Mouse (Mus musculus) hindbrain, embryonic 15.5 days (tissue): ENCODE results near the gene Vil1. TPM values are rescaled to one million over a fixed set of nuclear protein-coding genes. Genes with fewer than 3 reads are reported as not detected.
A peak's percentile ranks its signal among the peaks of the same experiment; 100 is the strongest.

Source experiments
- ATAC-seq: fragments of 200-750 bp; cut with Nextera tagmentation; 2 replicates; pipeline ENCODE4 v1.8.0; 2017; ENCODE audit warnings: low read depth, moderate number of reproducible peaks, moderate TSS enrichment; ENCODE audit not compliant: low FRiP score
- H3K27ac ChIP-seq: fragments of 300-500 bp; sonication (generic); replicated peaks from 2 replicates; pipeline ENCODE4 v1.5.1; 2015; ENCODE audit warnings: mild to moderate bottlenecking, inconsistent platforms
- H3K27me3 ChIP-seq: fragments of 300-500 bp; sonication (generic); 2 replicates; pipeline ENCODE4 v1.6.1; 2015; ENCODE audit warnings: control low read depth, inconsistent platforms
- H3K36me3 ChIP-seq: fragments of 300-500 bp; sonication (generic); 2 replicates; pipeline ENCODE4 v1.6.1; 2015; ENCODE audit warnings: control low read depth, inconsistent platforms
- H3K4me1 ChIP-seq: fragments of 300-500 bp; sonication (generic); replicated peaks from 2 replicates; pipeline ENCODE4 v1.6.1; 2015; ENCODE audit warnings: control low read depth, inconsistent platforms
- H3K4me2 ChIP-seq: fragments of 300-500 bp; sonication (generic); 2 replicates; pipeline ENCODE4 v1.6.1; 2015; ENCODE audit warnings: moderate library complexity, mild to moderate bottlenecking, inconsistent platforms
- H3K4me3 ChIP-seq: fragments of 300-500 bp; sonication (generic); 2 replicates; pipeline ENCODE4 v1.5.1; 2015; ENCODE audit warnings: mild to moderate bottlenecking, inconsistent platforms
- H3K9ac ChIP-seq: fragments of 300-500 bp; sonication (generic); 2 replicates; pipeline ENCODE4 v1.6.1; 2015; ENCODE audit warnings: inconsistent platforms
- H3K9me3 ChIP-seq: fragments of 300-500 bp; sonication (generic); 2 replicates; pipeline ENCODE4 v1.6.1; 2016; ENCODE audit warnings: control low read depth, inconsistent platforms
- WGBS: fragments of 180-500 bp; shearing (Covaris S2); methylation state at CpG from one replicate; pipeline ENCODE4 v1.1.7; 2015; 5-methylcytosine and 5-hydroxymethylcytosine counted together
- polyA plus RNA-seq: library from polyadenylated mRNA; unstranded; fragments of >200 nt; fragmentation: Nextera tagmentation; extraction: Ambion mirVana; gene quantifications from 2 replicates; pipeline ENCODE4 v1.2.1, GENCODE M21; 2015

Vil1 gene
- polyA plus RNA-seq, 1 experiment from 2014 or later: 0.12 TPM

DNA sequence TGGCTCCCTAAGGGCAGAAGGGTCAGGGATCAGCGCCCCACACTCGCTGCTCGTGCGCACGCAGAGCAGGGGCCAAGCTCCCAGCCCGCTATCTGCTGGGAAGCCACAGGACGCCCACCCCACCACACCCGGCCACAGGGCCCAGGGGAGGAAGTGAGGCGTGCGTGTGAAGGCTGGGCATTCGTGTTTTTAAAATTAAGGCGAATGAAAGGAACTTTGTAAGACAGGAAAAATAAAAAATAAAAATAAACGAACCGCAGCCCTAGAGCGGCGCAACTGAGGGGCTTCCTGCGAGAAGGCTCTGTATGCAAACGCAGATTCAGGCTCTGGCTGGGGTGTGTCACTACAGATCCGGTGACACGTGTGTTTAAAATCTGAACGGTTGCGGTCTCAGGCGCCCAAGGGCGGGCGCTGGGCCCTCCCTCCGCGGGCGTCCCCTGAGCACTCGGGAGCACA, 19.3 kb upstream of the Vil1 start:
- H3K4me3 ChIP-seq: no peak overlapping the region; the same call in 1 of the 2 replicates

DNA sequence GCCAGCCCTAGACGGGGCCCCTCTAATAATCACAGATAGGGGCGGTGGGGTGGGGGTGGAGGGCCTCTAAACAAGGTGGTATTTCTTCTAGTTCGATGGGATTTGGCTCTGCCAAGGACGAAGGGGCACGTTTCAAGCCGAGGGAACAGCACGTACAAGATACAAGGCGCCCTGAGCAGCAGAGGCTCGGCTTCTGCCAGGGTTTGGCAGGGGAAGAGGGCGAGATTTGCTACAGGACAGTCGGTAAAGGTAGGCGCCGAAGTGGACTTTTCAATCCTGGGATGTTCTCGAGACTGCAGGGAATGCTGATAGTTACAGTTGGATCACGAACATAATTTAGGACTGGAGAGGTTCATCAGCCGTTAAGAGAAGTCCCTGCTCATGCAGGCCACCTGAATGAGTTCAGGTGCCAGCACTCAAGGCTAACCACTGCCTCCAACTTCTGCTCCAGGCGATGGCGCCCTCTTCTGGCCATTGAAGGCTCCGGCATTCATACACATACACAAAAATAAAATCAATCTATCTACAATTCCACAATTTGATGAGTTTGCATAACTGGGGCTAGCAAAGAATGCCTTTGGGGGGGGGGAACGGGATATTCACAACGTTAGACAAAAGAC, 18.8 kb upstream of the Vil1 start:
- H3K9ac ChIP-seq: no peak overlapping the region
- H3K36me3 ChIP-seq: peaks cover 4% of the 10 kb centered on the region; the same call in 1 of the 2 replicates
- no peak overlapping the region for H3K27ac ChIP-seq
- no peak overlapping the region; the same call in 1 of the 2 replicates for H3K4me3 ChIP-seq
- no peak for ATAC-seq
- H3K27me3 ChIP-seq: 0 out of 2 replicates have a peak, but pooled peaks cover 4% of the 10 kb centered on the region
- H3K4me1 ChIP-seq: peaks cover 40% of the 10 kb centered on the region
- H3K4me2 ChIP-seq: peak overlapping the region; percentile 93
- 6% methylated on average over 21 of the region's 21 CpGs for WGBS
- H3K9me3 ChIP-seq: no peaks in the 10 kb centered on the region

More for the DNA sequence above, 19.3 kb upstream of the Vil1 start:
- Histone ChIP-seq H3K4me2 (peak overlapping the region; percentile 39), H3K9me3 (no peaks in the 10 kb centered on the region), H3K27me3 (0 out of 2 replicates have a peak, but pooled peaks cover 4% of the 10 kb centered on the region), H3K27ac (no peak overlapping the region), H3K36me3 (no peaks in the 10 kb centered on the region), H3K9ac (no peak overlapping the region), H3K4me1 (peaks cover 40% of the 10 kb centered on the region)
- ATAC-seq: no peak
- 5% methylated on average over 29 of the region's 29 CpGs for WGBS

DNA sequence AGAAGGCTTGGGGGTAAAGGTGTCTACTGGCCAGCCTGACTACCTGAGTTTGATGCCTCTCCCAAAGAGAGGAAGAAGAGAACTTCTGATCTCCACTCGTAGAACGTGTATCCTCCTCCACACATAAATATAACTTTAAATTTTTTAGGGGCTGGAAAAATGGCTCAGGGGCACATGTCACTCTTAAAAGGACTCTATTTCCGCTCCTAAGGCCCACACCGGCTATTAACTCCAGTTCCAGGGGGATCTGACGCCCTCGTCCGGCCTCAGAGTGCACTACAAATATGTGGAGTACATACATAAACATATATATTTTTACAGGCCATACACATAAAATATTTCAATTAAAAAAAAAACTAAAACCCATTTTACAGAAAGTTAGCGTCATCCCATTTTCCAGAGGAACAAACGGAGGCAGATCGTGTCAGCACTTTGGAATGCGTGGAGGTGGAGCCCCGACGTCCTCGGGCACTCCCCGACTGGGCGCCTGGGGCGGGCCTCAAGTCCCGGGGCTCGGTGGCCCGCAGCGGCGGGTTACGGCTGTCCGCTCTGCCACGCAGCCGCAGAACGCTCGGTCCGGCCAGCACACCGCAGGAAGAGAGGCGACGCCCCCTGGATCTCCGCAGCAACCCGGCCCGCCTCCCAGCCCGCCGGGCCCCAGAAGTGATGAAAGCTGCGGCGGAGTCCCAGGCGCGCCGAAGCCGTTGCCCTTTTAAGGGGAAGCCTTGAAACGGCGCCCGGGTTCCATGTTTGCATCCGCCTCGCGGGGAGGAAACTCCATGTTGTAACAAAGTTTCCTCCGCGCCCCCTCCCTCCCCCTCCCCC, 18.0 kb upstream of the Vil1 start, which contains the start of gene Ctdsp1:
Gene Ctdsp1 (plus strand): TSS at position 586 of the 825 bp plus-strand sequence.
- Histone ChIP-seq H3K4me1 (peaks cover 40% of the 10 kb centered on the region), H3K4me3 (peak within 1 kb of the TSS; percentile 72), H3K36me3 (peaks cover 4% of the 10 kb centered on the region; the same call in 1 of the 2 replicates), H3K27ac (peak within 1 kb of the TSS; percentile 75), H3K9me3 (no peaks in the 10 kb centered on the region), H3K27me3 (0 out of 2 replicates have a peak, but pooled peaks cover 4% of the 10 kb centered on the region), H3K4me2 (peak within 1 kb of the TSS; percentile 93), H3K9ac (peak within 1 kb of the TSS; percentile 57)
- 3% methylated on average over 48 of the region's 51 CpGs for WGBS
- ATAC-seq: peak; percentile 78

DNA sequence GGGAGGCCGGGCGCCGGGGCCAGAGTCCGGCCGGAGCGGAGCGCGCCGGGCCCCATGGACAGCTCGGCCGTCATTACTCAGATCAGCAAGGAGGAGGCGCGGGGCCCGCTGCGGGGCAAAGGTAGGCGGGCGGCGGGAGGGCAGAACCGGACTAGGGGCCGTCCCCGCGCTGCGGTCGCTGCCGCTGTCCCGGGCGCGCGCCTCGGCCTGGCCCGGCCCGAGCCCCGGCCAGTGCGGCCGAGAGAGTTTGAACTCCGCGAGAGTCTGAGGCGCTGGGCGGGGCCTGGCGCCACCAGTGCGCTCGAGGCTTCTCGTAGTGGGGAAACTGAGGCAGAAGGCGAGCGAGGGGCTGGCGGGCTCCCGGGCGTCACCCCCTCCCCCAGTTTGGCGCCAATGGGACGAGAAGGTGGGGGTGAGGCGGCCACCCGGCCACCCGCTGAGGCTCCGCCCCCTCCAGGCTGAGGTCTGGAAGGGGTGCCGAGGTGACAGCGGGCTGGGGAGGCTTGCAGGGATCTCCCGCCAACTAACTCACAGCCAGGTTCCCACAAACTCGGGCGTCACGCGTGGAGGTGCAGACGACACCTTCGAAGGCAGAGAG, 17.2 kb upstream of the Vil1 start:
- WGBS: under 1% methylated on average over 57 of the region's 63 CpGs
- peak overlapping the region; percentile 72 for H3K4me3 ChIP-seq

DNA sequence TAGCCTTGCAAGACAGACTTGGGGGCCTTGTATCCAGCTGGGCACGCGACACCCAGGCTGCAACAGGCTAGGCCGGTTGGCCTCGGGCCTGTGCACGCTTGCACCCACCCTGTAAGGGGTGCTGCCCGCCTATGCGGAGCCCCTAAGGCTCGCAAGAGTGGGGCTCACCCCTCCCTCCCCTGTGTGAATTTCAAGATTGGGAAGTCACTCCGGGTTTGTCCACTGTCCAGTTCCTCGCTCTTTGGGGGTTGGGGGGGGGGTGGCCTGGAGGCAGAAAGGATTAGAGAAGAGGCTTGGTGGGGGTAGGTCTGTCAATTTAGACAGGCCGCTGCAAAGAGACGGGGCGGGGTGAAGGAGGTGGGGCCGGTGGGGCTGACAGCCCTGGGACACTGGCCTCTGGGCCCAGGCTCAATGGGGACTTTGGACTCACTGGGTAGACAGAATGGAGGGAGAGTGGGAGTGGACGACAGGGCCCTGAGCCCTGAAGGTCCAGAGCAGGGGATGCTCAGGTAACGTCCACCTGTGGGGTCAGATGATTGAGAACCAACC, 16.7 kb upstream of the Vil1 start:
- 3% methylated on average over 16 of the region's 16 CpGs for WGBS

More for the DNA sequence above, 17.2 kb upstream of the Vil1 start:
- Histone ChIP-seq H3K9me3 (no peaks in the 10 kb centered on the region), H3K36me3 (peaks cover 4% of the 10 kb centered on the region; the same call in 1 of the 2 replicates), H3K27me3 (0 out of 2 replicates have a peak, but pooled peaks cover 4% of the 10 kb centered on the region), H3K4me1 (peaks cover 39% of the 10 kb centered on the region), H3K4me2 (peak overlapping the region; percentile 93), H3K9ac (peak overlapping the region; percentile 57), H3K27ac (peak overlapping the region; percentile 75)
- ATAC-seq: peak; percentile 14; the same call in 1 of the 2 replicates

GRCm38 (mm10) chr1:74393010-74393409, 16.2 kb upstream of the Vil1 start:
- H3K27me3 ChIP-seq: 0 out of 2 replicates have a peak, but pooled peaks cover 4% of the 10 kb centered on the region
- 46% methylated on average over 7 of the region's 7 CpGs for WGBS
- peak overlapping the region; percentile 72 for H3K4me3 ChIP-seq
- peak overlapping the region; percentile 57 for H3K9ac ChIP-seq
- ATAC-seq: no peak
- H3K9me3 ChIP-seq: no peaks in the 10 kb centered on the region
- no peak overlapping the region for H3K27ac ChIP-seq
- H3K36me3 ChIP-seq: peaks cover 4% of the 10 kb centered on the region; the same call in 1 of the 2 replicates
- peaks cover 43% of the 10 kb centered on the region for H3K4me1 ChIP-seq
- H3K4me2 ChIP-seq: peak overlapping the region; percentile 93

More for the DNA sequence above, 16.7 kb upstream of the Vil1 start:
- Histone ChIP-seq H3K4me1 (peaks cover 40% of the 10 kb centered on the region), H3K4me2 (peak overlapping the region; percentile 93), H3K27me3 (0 out of 2 replicates have a peak, but pooled peaks cover 4% of the 10 kb centered on the region), H3K4me3 (peak overlapping the region; percentile 72), H3K9me3 (no peaks in the 10 kb centered on the region), H3K9ac (peak overlapping the region; percentile 57), H3K36me3 (peaks cover 4% of the 10 kb centered on the region; the same call in 1 of the 2 replicates), H3K27ac (peak overlapping the region; percentile 75)
- no peak for ATAC-seq

DNA sequence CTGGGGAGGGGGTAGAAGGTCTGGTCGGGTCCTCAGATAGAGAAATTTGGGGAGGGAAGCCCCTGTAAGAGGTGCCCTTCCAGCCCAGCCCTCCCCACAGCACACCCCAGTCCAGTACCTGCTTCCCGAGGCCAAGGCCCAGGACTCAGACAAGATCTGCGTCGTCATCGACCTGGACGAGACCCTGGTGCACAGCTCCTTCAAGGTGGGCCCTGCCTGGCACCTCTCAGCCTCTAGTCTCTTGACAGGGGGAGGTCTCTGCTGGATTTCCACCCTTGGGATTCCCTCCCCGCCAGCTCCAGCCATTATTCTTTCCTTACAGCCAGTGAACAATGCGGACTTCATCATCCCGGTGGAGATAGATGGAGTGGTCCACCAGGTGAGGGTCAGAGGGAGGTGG, 15.5 kb upstream of the Vil1 start:
- no peak overlapping the region for H3K27ac ChIP-seq
- no peak overlapping the region for H3K9ac ChIP-seq
- ATAC-seq: no peak
- no peaks in the 10 kb centered on the region for H3K9me3 ChIP-seq
- peaks cover 4% of the 10 kb centered on the region; the same call in 1 of the 2 replicates for H3K36me3 ChIP-seq
- H3K27me3 ChIP-seq: 0 out of 2 replicates have a peak, but pooled peaks cover 4% of the 10 kb centered on the region
- H3K4me1 ChIP-seq: peaks cover 48% of the 10 kb centered on the region
- H3K4me2 ChIP-seq: peak overlapping the region; percentile 93; the same call in 1 of the 2 replicates
- WGBS: 86% methylated on average over 9 of the region's 9 CpGs
- no peak overlapping the region for H3K4me3 ChIP-seq

GRCm38 (mm10) chr1:74394311-74394710, 14.9 kb upstream of the Vil1 start:
- Histone ChIP-seq H3K27ac (no peak overlapping the region), H3K4me3 (no peak overlapping the region), H3K27me3 (0 out of 2 replicates have a peak, but pooled peaks cover 4% of the 10 kb centered on the region), H3K4me1 (peaks cover 48% of the 10 kb centered on the region), H3K9me3 (no peaks in the 10 kb centered on the region), H3K4me2 (no peak overlapping the region), H3K36me3 (peaks cover 4% of the 10 kb centered on the region; the same call in 1 of the 2 replicates), H3K9ac (no peak overlapping the region)
- WGBS: 93% methylated on average over 9 of the region's 9 CpGs
- no peak for ATAC-seq

- H3K9ac ChIP-seq: no peak overlapping the region
- no peak for ATAC-seq
- no peak overlapping the region for H3K4me2 ChIP-seq
- 0 out of 2 replicates have a peak, but pooled peaks cover 4% of the 10 kb centered on the region for H3K27me3 ChIP-seq
- H3K4me3 ChIP-seq: no peak overlapping the region
- peaks cover 45% of the 10 kb centered on the region for H3K4me1 ChIP-seq
- 90% methylated on average over 15 of the region's 15 CpGs for WGBS
- H3K27ac ChIP-seq: no peak overlapping the region
- H3K36me3 ChIP-seq: peaks cover 4% of the 10 kb centered on the region; the same call in 1 of the 2 replicates
- H3K9me3 ChIP-seq: no peaks in the 10 kb centered on the region
Observed at GRCm38 (mm10) chr1:74394858-74395257, 14.3 kb upstream of the Vil1 start.

- Histone ChIP-seq H3K9ac (no peak overlapping the region), H3K4me2 (no peak overlapping the region), H3K9me3 (no peaks in the 10 kb centered on the region), H3K4me3 (no peak overlapping the region), H3K36me3 (peaks cover 4% of the 10 kb centered on the region; the same call in 1 of the 2 replicates), H3K27me3 (0 out of 2 replicates have a peak, but pooled peaks cover 4% of the 10 kb centered on the region), H3K27ac (no peak overlapping the region), H3K4me1 (peaks cover 40% of the 10 kb centered on the region)
- no peak for ATAC-seq
- WGBS: 87% methylated on average over 12 of the region's 13 CpGs
Observed at GRCm38 (mm10) chr1:74395290-74395689, 13.9 kb upstream of the Vil1 start.
